Mouse (Mus musculus) ES-Bruce4 (cell line): Measurements from ENCODE around the gene Mrpl48. TPM values are rescaled to one million over a fixed set of nuclear protein-coding genes. Genes with fewer than 3 reads are reported as not detected.

Experiments used
- H3K27ac ChIP-seq: 2 replicates; pipeline ENCODE4 v1.5.1; 2012; ENCODE audit warnings: low read length, inconsistent platforms; ENCODE audit not compliant: insufficient read depth
- H3K27me3 ChIP-seq: 2 replicates; pipeline ENCODE4 v1.6.1; 2012; ENCODE audit warnings: mild to moderate bottlenecking, low read length, inconsistent platforms; ENCODE audit not compliant: control insufficient read depth, poor library complexity, insufficient read depth, severe bottlenecking
- H3K36me3 ChIP-seq: 2 replicates; pipeline ENCODE4 v1.6.1; 2012; ENCODE audit warnings: inconsistent platforms, mild to moderate bottlenecking, low read length, moderate library complexity; ENCODE audit not compliant: control insufficient read depth, poor library complexity, insufficient read depth, severe bottlenecking
- H3K4me1 ChIP-seq: one replicate; pipeline ENCODE4 v1.8.1; 2011; ENCODE audit warnings: low read length; ENCODE audit not compliant: control insufficient read depth, insufficient read depth
- H3K4me3 ChIP-seq: 2 replicates; pipeline ENCODE4 v1.5.1; 2011; ENCODE audit warnings: low read depth, mild to moderate bottlenecking, low read length
- H3K9ac ChIP-seq: 2 replicates; pipeline ENCODE4 v1.6.1; 2012; ENCODE audit warnings: low read depth, mild to moderate bottlenecking, inconsistent platforms; ENCODE audit not compliant: poor library complexity, severe bottlenecking
- H3K9me3 ChIP-seq: replicated peaks from 2 replicates; pipeline ENCODE4 v1.6.1; 2012; ENCODE audit warnings: mild to moderate bottlenecking, low read length, inconsistent platforms; ENCODE audit not compliant: control insufficient read depth, poor library complexity, insufficient read depth, severe bottlenecking
- CTCF ChIP-seq: IDR thresholded peaks from one replicate; pipeline ENCODE4 v1.8.1; 2011; ENCODE audit warnings: low read depth, low read length
- EP300 ChIP-seq: IDR thresholded peaks from 2 replicates; pipeline ENCODE4 v1.6.1; 2011; ENCODE audit warnings: low read depth, low read length; ENCODE audit not compliant: insufficient read depth
- POLR2A ChIP-seq: IDR thresholded peaks from one replicate; pipeline ENCODE4 v1.8.1; 2011; ENCODE audit warnings: low read length; ENCODE audit not compliant: insufficient read depth
- polyA plus RNA-seq: library from polyadenylated mRNA; stranded (reverse); fragments of >200 nt; gene quantifications from 2 replicates; pipeline ENCODE4 v1.2.4, GENCODE M21; 2011; ENCODE audit warnings: low read depth; ENCODE audit not compliant: missing spikeins, insufficient read depth, insufficient read length

Mrpl48 gene
- polyA plus RNA-seq, 1 experiment = 57.4 TPM

DNA sequence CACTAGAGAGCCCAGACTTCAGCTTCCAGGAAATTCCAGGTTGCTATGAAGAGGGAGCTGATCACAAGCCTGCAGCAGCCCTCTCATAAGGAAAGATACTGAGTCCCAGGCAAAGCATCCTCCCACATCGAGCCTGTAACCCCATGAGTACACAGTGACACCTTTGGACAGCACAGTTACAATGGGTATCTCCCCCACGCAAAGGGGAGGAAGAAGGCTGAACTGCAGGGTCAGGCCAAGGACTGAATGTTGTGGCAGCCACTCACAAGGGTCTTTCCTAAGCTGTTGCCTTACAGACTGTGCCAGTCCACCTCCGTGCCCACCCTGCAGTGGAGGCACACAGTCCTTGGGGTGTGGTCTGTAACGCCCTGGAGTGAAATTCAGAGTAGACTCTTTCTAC is 101.6 kb downstream of the Mrpl48 start:
- Histone ChIP-seq H3K9ac (no peak overlapping the region), H3K9me3 (no peaks in the 10 kb centered on the region), H3K36me3 (no peaks in the 10 kb centered on the region), H3K27me3 (no peaks in the 10 kb centered on the region), H3K27ac (no peak overlapping the region), H3K4me1 (peaks cover 10% of the 10 kb centered on the region), H3K4me3 (no peak overlapping the region)
- no peak for TF ChIP-seq CTCF
- TF ChIP-seq POLR2A = no peak
- no peak for TF ChIP-seq EP300

DNA sequence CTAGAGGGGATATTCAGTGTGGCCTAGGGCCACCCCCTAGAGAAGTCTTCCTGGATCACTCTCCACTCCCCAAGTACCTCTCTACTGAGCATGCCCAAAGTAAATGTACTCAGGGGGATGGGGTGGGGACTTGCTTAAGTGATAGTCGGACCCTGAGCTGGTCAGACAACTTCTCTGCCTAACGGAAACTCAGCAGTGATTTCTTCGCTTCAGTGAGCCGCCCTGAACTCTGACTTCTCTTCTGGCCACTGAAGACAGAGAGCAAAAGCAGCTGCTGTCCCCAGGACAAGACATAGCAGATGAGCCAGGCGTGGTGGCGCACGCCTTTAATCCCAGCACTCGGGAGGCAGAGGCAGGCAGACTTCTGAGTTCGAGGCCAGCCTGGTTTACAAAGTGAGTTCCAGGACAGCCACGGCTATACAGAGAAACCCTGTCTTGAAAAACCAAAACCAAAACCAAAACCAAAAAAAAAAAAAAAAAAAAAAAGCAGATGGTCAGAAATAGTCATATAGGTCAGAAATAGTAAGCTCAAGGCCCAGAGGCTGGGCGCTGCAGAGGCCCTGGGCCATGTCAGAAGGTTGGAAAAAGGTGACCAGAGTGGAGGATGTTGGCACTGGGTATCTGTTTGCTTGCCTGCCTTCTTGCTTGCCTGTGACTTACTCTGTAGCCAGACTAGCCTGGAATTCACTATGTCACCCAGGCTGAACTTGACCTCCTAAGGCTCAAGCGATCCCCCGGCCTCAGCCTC is 103.2 kb downstream of the Mrpl48 start:
- Histone ChIP-seq H3K36me3 (peaks cover 2% of the 10 kb centered on the region; the same call in 1 of the 2 replicates), H3K27me3 (no peaks in the 10 kb centered on the region), H3K4me3 (no peak overlapping the region), H3K4me1 (peaks cover 14% of the 10 kb centered on the region), H3K9ac (no peak overlapping the region), H3K27ac (no peak overlapping the region), H3K9me3 (no peaks in the 10 kb centered on the region)
- TF ChIP-seq POLR2A (no peak), EP300 (no peak), CTCF (no peak)

DNA sequence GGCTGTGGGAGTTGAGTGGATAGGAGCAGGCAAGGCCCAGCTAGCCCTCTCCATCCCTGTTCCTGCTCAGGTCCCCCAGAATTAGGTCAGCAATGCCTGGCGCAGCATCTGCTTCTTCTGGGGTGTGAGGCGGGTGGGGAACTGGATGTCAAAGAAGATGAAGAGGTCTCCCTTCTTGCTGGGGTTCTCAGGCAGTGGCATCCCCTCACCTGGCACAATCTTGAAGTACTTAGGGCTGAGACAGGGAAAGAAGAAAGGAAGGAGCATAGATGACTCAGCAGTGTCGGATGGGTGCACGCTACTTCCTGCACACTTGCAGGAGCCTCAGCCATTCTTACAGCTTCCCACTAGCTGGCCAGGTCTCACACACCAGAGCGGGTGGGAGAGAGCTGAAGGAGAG is 105.0 kb downstream of the Mrpl48 start:
- no peak overlapping the region for H3K4me3 ChIP-seq
- H3K9me3 ChIP-seq = no peaks in the 10 kb centered on the region
- H3K9ac ChIP-seq = no peak overlapping the region
- H3K27ac ChIP-seq = peak overlapping the region; percentile 62; the same call in 1 of the 2 replicates
- H3K36me3 ChIP-seq = peaks cover 16% of the 10 kb centered on the region
- TF ChIP-seq EP300 (no peak), POLR2A (no peak), CTCF (no peak)
- peaks cover 14% of the 10 kb centered on the region for H3K4me1 ChIP-seq
- no peaks in the 10 kb centered on the region for H3K27me3 ChIP-seq

DNA sequence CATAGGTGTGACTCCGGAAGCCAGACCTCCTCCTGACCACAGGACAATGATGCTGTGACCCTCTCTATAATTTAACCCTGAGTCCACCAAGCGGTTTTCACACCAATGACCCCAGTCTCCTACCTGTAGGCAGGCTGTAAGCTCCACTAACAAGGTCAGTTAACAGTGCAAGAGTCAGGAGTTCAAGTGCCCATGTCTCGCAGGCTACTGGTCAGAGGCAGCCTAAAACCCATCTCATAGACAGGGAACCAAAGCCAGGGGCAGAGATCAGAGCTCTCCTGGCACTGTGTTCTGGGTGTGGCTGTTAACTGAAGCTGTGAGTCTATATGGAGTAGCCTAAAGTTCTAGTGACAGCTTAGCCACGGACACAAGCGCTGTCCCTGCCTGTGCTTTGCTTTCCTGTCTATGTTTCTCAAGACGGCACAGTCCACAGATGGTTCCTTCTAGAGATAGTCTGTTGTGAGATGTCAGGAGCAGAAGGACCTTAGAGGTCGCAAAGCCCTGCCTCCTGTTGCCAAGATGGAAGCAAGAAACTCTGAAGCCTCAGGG is 105.7 kb downstream of the Mrpl48 start:
- H3K4me3 ChIP-seq = no peak overlapping the region
- peak overlapping the region; percentile 62 for H3K27ac ChIP-seq

DNA sequence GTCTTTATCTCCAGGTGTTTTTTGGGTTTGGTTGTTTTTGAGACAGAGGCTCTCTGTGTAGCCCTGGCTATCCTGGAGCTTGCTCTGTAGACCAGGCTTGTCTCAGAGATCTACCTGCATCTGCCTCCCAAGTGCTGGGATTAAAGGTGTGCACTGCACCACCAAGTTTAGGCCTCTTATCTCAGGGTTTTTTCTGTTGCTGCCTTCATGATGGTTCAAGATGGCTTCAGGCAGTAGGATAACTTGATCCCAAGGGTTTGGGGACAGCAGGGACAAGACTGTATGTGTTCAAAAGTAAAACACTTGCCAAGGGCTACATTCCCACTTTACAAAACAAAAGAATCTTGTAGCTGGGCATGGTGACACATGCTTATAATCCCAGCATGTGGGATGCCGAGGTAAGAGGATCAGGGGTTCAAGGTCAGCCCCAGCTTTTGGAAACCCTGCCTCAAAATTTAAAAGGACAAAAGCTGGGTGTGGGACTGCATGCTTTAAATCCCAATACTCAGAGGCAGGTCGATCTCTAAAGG is 106.2 kb downstream of the Mrpl48 start:
- Histone ChIP-seq H3K4me3 (no peak overlapping the region), H3K27ac (peak overlapping the region; percentile 80), H3K4me1 (peaks cover 14% of the 10 kb centered on the region), H3K27me3 (no peaks in the 10 kb centered on the region), H3K9me3 (no peaks in the 10 kb centered on the region), H3K9ac (no peak overlapping the region), H3K36me3 (peaks cover 19% of the 10 kb centered on the region)
- TF ChIP-seq EP300 (no peak; the same call in 1 of the 2 replicates), CTCF (no peak), POLR2A (no peak)

More for the DNA sequence above, 105.7 kb downstream of the Mrpl48 start:
- TF ChIP-seq EP300 (0 out of 2 replicates have a peak, but pooled peaks have one; percentile 77), POLR2A (no peak)
- Histone ChIP-seq H3K4me1 (peaks cover 14% of the 10 kb centered on the region), H3K9ac (no peak overlapping the region), H3K9me3 (no peaks in the 10 kb centered on the region), H3K36me3 (peaks cover 19% of the 10 kb centered on the region), H3K27me3 (no peaks in the 10 kb centered on the region)
